Mouse (Mus musculus) heart, postnatal 0 days (tissue): ENCODE measurements around the gene Cd19. TPM values are rescaled to one million over a fixed set of nuclear protein-coding genes. Genes with fewer than 3 reads are reported as not detected.

Experiments used
- ATAC-seq: fragments of 200-750 bp; cut with Nextera tagmentation; 2 replicates; pipeline ENCODE4 v1.8.0; 2017; ENCODE audit warnings: low read depth, moderate number of reproducible peaks, moderate library complexity; ENCODE audit not compliant: insufficient read depth
- DNase-seq: peaks from one replicate; pipeline ENCODE4 v3.0.0-alpha.2; 2016; ENCODE audit warnings: low spot score
- H3K27ac ChIP-seq: fragments of 300-500 bp; sonication (generic); 2 replicates; pipeline ENCODE4 v1.5.1; 2014; ENCODE audit warnings: low read depth, mild to moderate bottlenecking
- H3K27me3 ChIP-seq: fragments of 300-500 bp; sonication (generic); 2 replicates; pipeline ENCODE4 v1.6.1; 2014; ENCODE audit warnings: low read length, mixed read lengths; ENCODE audit not compliant: control insufficient read depth, insufficient read depth
- H3K36me3 ChIP-seq: fragments of 300-500 bp; sonication (generic); replicated peaks from 2 replicates; pipeline ENCODE4 v1.6.1; 2014; ENCODE audit warnings: low read length, mixed read lengths; ENCODE audit not compliant: control insufficient read depth, insufficient read depth
- H3K4me1 ChIP-seq: fragments of 300-500 bp; sonication (generic); 2 replicates; pipeline ENCODE4 v1.6.1; 2014; ENCODE audit warnings: antibody characterized with exemption; ENCODE audit not compliant: control insufficient read depth, insufficient read depth
- H3K4me2 ChIP-seq: fragments of 300-500 bp; sonication (generic); 2 replicates; pipeline ENCODE4 v1.6.1; 2014; ENCODE audit warnings: low read depth, mild to moderate bottlenecking, low read length, moderate library complexity
- H3K4me3 ChIP-seq: fragments of 300-500 bp; sonication (generic); 2 replicates; pipeline ENCODE4 v1.5.1; 2014; ENCODE audit warnings: low read depth, low read length
- H3K9ac ChIP-seq: fragments of 300-500 bp; sonication (generic); replicated peaks from 2 replicates; pipeline ENCODE4 v1.6.1; 2014; ENCODE audit warnings: low read depth, low read length, mixed read lengths
- H3K9me3 ChIP-seq: fragments of 300-500 bp; sonication (generic); replicated peaks from 2 replicates; pipeline ENCODE4 v1.6.1; 2016; ENCODE audit warnings: low read length; ENCODE audit not compliant: control insufficient read depth
- CTCF ChIP-seq: IDR thresholded peaks from 2 replicates; pipeline ENCODE4 v1.5.1; 2016; ENCODE audit warnings: antibody characterized with exemption, control low read depth, low read depth
- EP300 ChIP-seq: IDR thresholded peaks from 2 replicates; pipeline ENCODE4 v1.6.1; 2016; ENCODE audit warnings: antibody characterized with exemption, low read depth
- WGBS: fragments of 180-500 bp; shearing (Covaris S2); extraction: QIAGEN DNeasy Blood & Tissue Kit; methylation state at CpG from one replicate; pipeline ENCODE4 v1.1.7; 2014; 5-methylcytosine and 5-hydroxymethylcytosine counted together
- polyA plus RNA-seq: library from polyadenylated mRNA; unstranded; fragments of >200 nt; fragmentation: Nextera tagmentation; extraction: Ambion mirVana; gene quantifications from 2 replicates; pipeline ENCODE4 v1.2.1, GENCODE M21; 2015
- total RNA-seq: library from RNA; depleted of rRNA; stranded (reverse); fragments of >200 nt; gene quantifications from 2 replicates; pipeline ENCODE4 v1.2.3, GENCODE M21; 2014; ENCODE audit warnings: low replicate concordance

Cd19 gene
- total and polyA plus RNA-seq, 2 experiments from 2014 or later, result 0.04 to 0.12 TPM

GRCm38 (mm10) chr7:126424161-126424560, 9.5 kb upstream of the Cd19 start:
- ATAC-seq (no peak), DNase-seq (no peak)
- H3K27me3 ChIP-seq, result no peaks in the 10 kb centered on the region
- no peak overlapping the region for H3K27ac ChIP-seq
- no peak overlapping the region for H3K4me2 ChIP-seq
- TF ChIP-seq EP300 (no peak), CTCF (no peak)
- H3K9ac ChIP-seq, result no peak overlapping the region
- H3K36me3 ChIP-seq, result no peaks in the 10 kb centered on the region
- peaks cover 7% of the 10 kb centered on the region; the same call in 1 of the 2 replicates for H3K4me1 ChIP-seq
- 0 out of 2 replicates have a peak, but pooled peaks cover 5% of the 10 kb centered on the region for H3K9me3 ChIP-seq
- 69% methylated on average over 6 of the region's 6 CpGs for WGBS
- no peak overlapping the region for H3K4me3 ChIP-seq

GRCm38 (mm10) chr7:126421756-126422155, 7.1 kb upstream of the Cd19 start:
- Histone ChIP-seq H3K27me3 (no peaks in the 10 kb centered on the region), H3K4me3 (no peak overlapping the region), H3K4me2 (no peak overlapping the region), H3K4me1 (no peaks in the 10 kb centered on the region), H3K9me3 (0 out of 2 replicates have a peak, but pooled peaks cover 5% of the 10 kb centered on the region), H3K9ac (no peak overlapping the region), H3K36me3 (no peaks in the 10 kb centered on the region), H3K27ac (no peak overlapping the region)
- ATAC-seq (no peak), DNase-seq (no peak)
- WGBS, result 73% methylated on average over 5 of the region's 5 CpGs
- TF ChIP-seq EP300 (no peak), CTCF (no peak)

GRCm38 (mm10) chr7:126418496-126418895, 3.8 kb upstream of the Cd19 start:
- Histone ChIP-seq H3K4me3 (no peak overlapping the region), H3K9ac (no peak overlapping the region), H3K36me3 (no peaks in the 10 kb centered on the region), H3K9me3 (no peaks in the 10 kb centered on the region), H3K4me2 (no peak overlapping the region), H3K27ac (no peak overlapping the region), H3K4me1 (no peaks in the 10 kb centered on the region), H3K27me3 (no peaks in the 10 kb centered on the region)
- ATAC-seq, result no peak
- 42% methylated on average over 3 of the region's 3 CpGs for WGBS
- no peak for TF ChIP-seq CTCF
- DNase-seq, result no peak

GRCm38 (mm10) chr7:126417606-126418005, 2.9 kb upstream of the Cd19 start:
- DNase-seq (no peak), ATAC-seq (no peak)
- H3K27ac ChIP-seq, result no peak overlapping the region
- no peaks in the 10 kb centered on the region for H3K27me3 ChIP-seq
- H3K36me3 ChIP-seq, result no peaks in the 10 kb centered on the region
- H3K9ac ChIP-seq, result no peak overlapping the region
- H3K4me2 ChIP-seq, result no peak overlapping the region
- no peak for TF ChIP-seq EP300
- no peak for TF ChIP-seq CTCF
- no peaks in the 10 kb centered on the region for H3K9me3 ChIP-seq
- 86% methylated on average over 4 of the region's 4 CpGs for WGBS
- no peaks in the 10 kb centered on the region for H3K4me1 ChIP-seq
- H3K4me3 ChIP-seq, result no peak overlapping the region

GRCm38 (mm10) chr7:126417045-126417444, 2.4 kb upstream of the Cd19 start:
- Histone ChIP-seq H3K9me3 (no peaks in the 10 kb centered on the region), H3K27me3 (no peaks in the 10 kb centered on the region), H3K36me3 (no peaks in the 10 kb centered on the region), H3K27ac (no peak overlapping the region), H3K4me2 (no peak overlapping the region), H3K9ac (no peak overlapping the region), H3K4me1 (no peaks in the 10 kb centered on the region), H3K4me3 (no peak overlapping the region)
- no peak for ATAC-seq
- TF ChIP-seq CTCF (no peak), EP300 (no peak)
- WGBS, result 58% methylated on average over 8 of the region's 8 CpGs
- DNase-seq, result no peak

- no peak for TF ChIP-seq EP300
- TF ChIP-seq CTCF, result no peak
- H3K36me3 ChIP-seq, result no peaks in the 10 kb centered on the region
- H3K4me3 ChIP-seq, result no peak overlapping the region
- H3K9ac ChIP-seq, result no peak overlapping the region
- H3K4me1 ChIP-seq, result no peaks in the 10 kb centered on the region
- WGBS, result 54% methylated on average over 2 of the region's 2 CpGs
- DNase-seq (no peak), ATAC-seq (no peak)
- no peaks in the 10 kb centered on the region for H3K9me3 ChIP-seq
- no peaks in the 10 kb centered on the region for H3K27me3 ChIP-seq
- H3K4me2 ChIP-seq, result no peak overlapping the region
- H3K27ac ChIP-seq, result no peak overlapping the region
Measured at GRCm38 (mm10) chr7:126416615-126417014, 1.9 kb upstream of the Cd19 start.
